Mouse (Mus musculus): ENCODE results near the gene Lhfpl5. TPM values are rescaled to one million over a fixed set of nuclear protein-coding genes. Genes with fewer than 3 reads are reported as not detected.

The Lhfpl5 gene
- polyA plus RNA-seq, 1 experiment, result not detected

GRCm38 (mm10) chr17:28622300-28622759 is 46.9 kb downstream of the Lhfpl5 start, which contains the start of gene Srpk1:
Srpk1 (minus strand) TSS chr17:28622709.
- Histone ChIP-seq H3K27ac (ENCODE audit: control insufficient read depth, insufficient read depth, low read depth, low read length, poor library complexity) (peak within 1 kb of the TSS; percentile 60), H3K4me3 (replicated peaks; ENCODE audit: control insufficient read depth, low read depth, low read length) (peak within 1 kb of the TSS; percentile 91), H3K4me1 (ENCODE audit: control insufficient read depth, insufficient read depth, low read length) (peaks cover 2% of the 10 kb centered on the region; the same call in 1 of the 2 replicates)
- TF ChIP-seq POLR2A (IDR thresholded peaks at IDR 0.05; ENCODE audit: borderline replicate concordance, control insufficient read depth, low read depth, low read length) (peak; percentile 63; the same call in 1 of the 2 replicates), CTCF (IDR thresholded peaks at IDR 0.05; ENCODE audit: control insufficient read depth, insufficient read depth, low read length) (no peak)
- under 1% methylated on average over 49 of the region's 53 CpGs for WGBS

DNA sequence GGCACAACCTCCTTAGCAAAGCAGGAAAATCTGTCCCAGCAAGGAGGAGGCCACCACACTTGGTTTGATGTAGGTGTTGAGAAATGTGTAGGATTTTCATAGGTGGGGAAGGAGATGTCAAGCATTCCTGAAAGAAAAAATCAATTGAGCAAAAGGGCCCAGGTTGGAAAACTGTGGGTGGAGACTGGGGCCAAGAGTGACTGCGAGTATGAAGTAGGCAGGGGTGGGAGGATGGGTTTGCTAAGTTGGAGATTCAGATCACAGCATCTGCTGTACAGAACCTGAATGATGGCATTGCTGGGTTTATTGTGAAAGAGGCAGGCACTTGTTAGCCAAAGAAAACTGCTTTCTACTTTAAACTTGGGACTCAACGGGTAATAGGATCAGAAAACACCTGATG is 49.4 kb downstream of the Lhfpl5 start:
- TF ChIP-seq POLR2A (IDR thresholded peaks at IDR 0.05; ENCODE audit: borderline replicate concordance, control insufficient read depth, low read depth, low read length) (no peak), CTCF (IDR thresholded peaks at IDR 0.05; ENCODE audit: control insufficient read depth, insufficient read depth, low read length) (no peak)
- H3K4me1 ChIP-seq (ENCODE audit: control insufficient read depth, insufficient read depth, low read length), result no peaks in the 10 kb centered on the region; the same call in 1 of the 2 replicates
- WGBS, result 30% methylated on average over 2 of the region's 2 CpGs
- H3K27ac ChIP-seq (ENCODE audit: control insufficient read depth, insufficient read depth, low read depth, low read length, poor library complexity), result no peak overlapping the region
- no peak overlapping the region for H3K4me3 ChIP-seq (replicated peaks; ENCODE audit: control insufficient read depth, low read depth, low read length)

GRCm38 (mm10) chr17:28625327-28625726 is 49.9 kb downstream of the Lhfpl5 start:
- no peak overlapping the region for H3K27ac ChIP-seq (ENCODE audit: control insufficient read depth, insufficient read depth, low read depth, low read length, poor library complexity)
- WGBS, result 10% methylated on average over 15 of the region's 15 CpGs
- no peak for TF ChIP-seq POLR2A (IDR thresholded peaks at IDR 0.05; ENCODE audit: borderline replicate concordance, control insufficient read depth, low read depth, low read length)
- TF ChIP-seq CTCF (IDR thresholded peaks at IDR 0.05; ENCODE audit: control insufficient read depth, insufficient read depth, low read length), result no peak
- no peaks in the 10 kb centered on the region; the same call in 1 of the 2 replicates for H3K4me1 ChIP-seq (ENCODE audit: control insufficient read depth, insufficient read depth, low read length)
- no peak overlapping the region for H3K4me3 ChIP-seq (replicated peaks; ENCODE audit: control insufficient read depth, low read depth, low read length)

DNA sequence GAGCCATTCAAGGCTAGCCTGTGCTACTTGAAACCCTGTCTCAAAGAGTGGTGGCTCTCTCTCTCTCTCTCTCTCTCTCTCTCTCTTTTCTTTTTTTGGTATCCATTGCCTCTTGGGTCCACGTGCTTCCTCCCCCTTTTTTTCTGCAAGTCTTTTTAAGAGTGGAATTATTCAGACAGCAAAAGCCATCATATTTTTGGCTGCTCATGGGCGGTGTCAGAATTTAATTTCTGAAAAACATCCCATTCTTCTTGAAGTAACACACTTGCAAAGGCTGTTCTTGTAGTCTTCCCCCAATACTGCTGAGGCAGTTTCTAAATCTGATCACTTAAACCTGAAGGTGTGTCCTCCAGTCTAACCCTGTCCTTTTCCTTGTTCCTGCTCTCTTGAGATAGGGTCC is 51.5 kb downstream of the Lhfpl5 start:
- no peak overlapping the region for H3K4me3 ChIP-seq (replicated peaks; ENCODE audit: control insufficient read depth, low read depth, low read length)
- 83% methylated on average over 2 of the region's 2 CpGs for WGBS

DNA sequence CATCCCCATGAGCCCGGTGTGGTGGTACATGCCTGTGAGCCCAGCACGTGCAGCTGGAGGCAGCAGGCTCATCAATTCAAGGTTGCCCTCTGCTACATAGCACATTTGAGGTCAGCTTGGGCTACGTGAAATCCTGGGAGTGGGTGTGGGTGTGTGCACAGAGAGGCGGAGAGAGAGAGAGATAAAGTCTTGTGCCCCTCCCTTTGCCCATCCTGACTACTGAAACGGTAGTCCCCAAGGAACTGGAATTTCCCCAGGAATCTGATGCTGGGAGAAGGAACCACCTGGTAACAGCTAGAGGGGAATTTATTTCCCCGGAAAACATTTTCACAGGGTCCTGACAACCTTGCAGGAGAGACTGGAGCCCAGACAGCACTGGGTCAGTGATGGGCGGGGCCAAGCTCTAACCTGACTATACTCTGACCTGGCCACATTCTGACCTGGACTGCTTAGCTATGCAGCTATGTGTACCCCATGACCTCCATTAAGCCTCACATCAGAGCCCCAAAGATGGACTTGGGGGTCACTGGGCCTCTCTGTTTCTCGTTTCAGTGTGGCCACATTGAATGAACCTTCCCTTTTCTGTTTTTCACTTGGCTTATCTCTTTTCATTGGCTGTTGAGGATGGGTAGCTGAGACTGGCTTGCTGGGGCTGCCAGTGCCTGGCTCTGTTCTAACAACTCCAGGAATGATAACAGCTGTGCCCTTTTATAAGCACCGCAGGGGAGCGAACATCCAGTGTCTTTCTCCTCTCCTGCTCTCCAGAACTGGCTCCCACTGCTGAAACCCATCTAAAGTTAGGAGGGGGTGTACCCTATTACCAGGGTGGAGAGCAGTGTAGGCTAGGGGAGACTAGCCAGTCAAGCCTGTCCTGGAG is 53.0 kb downstream of the Lhfpl5 start:
- Histone ChIP-seq H3K4me1 (ENCODE audit: control insufficient read depth, insufficient read depth, low read length) (no peaks in the 10 kb centered on the region), H3K27ac (ENCODE audit: control insufficient read depth, insufficient read depth, low read depth, low read length, poor library complexity) (no peak overlapping the region), H3K4me3 (replicated peaks; ENCODE audit: control insufficient read depth, low read depth, low read length) (no peak overlapping the region)
- WGBS, result 69% methylated on average over 10 of the region's 10 CpGs
- TF ChIP-seq POLR2A (IDR thresholded peaks at IDR 0.05; ENCODE audit: borderline replicate concordance, control insufficient read depth, low read depth, low read length), result no peak
- no peak for TF ChIP-seq CTCF (IDR thresholded peaks at IDR 0.05; ENCODE audit: control insufficient read depth, insufficient read depth, low read length)

More for the DNA sequence above, 51.5 kb downstream of the Lhfpl5 start:
- no peaks in the 10 kb centered on the region for H3K4me1 ChIP-seq (ENCODE audit: control insufficient read depth, insufficient read depth, low read length)
- no peak for TF ChIP-seq POLR2A (IDR thresholded peaks at IDR 0.05; ENCODE audit: borderline replicate concordance, control insufficient read depth, low read depth, low read length)
- TF ChIP-seq CTCF (IDR thresholded peaks at IDR 0.05; ENCODE audit: control insufficient read depth, insufficient read depth, low read length), result no peak
- no peak overlapping the region for H3K27ac ChIP-seq (ENCODE audit: control insufficient read depth, insufficient read depth, low read depth, low read length, poor library complexity)

DNA sequence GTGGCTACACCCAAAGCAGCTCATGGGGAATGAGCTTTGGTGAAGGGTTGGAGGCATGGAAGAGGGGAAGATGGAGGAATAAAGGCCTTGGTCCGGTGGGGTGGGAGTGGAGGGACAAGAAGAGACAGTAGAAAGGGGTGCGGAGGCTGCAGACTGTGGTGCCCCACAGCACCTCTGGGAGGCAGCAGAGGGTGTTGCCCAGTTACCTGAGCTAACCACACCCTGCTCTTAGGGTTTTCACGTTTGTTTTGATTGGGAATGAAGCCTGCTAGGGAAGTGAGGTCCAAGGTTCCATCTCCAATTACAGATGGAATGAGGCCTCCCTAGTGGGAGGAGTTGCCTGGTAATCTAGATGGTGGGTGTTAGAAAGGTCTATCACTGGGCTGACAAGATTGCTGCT is 53.7 kb downstream of the Lhfpl5 start:
- H3K4me1 ChIP-seq (ENCODE audit: control insufficient read depth, insufficient read depth, low read length), result no peaks in the 10 kb centered on the region
- no peak overlapping the region for H3K27ac ChIP-seq (ENCODE audit: control insufficient read depth, insufficient read depth, low read depth, low read length, poor library complexity)
- 61% methylated on average over 3 of the region's 3 CpGs for WGBS
- TF ChIP-seq CTCF (IDR thresholded peaks at IDR 0.05; ENCODE audit: control insufficient read depth, insufficient read depth, low read length), result no peak
- no peak for TF ChIP-seq POLR2A (IDR thresholded peaks at IDR 0.05; ENCODE audit: borderline replicate concordance, control insufficient read depth, low read depth, low read length)
- no peak overlapping the region for H3K4me3 ChIP-seq (replicated peaks; ENCODE audit: control insufficient read depth, low read depth, low read length)

Other genes starting within 250 kb of the Lhfpl5 start
- gene Rpl10a, start 247.2 kb upstream of the Lhfpl5 start, polyA plus RNA-seq (2011; ENCODE audit: insufficient read depth, insufficient read length, low replicate concordance, missing spikeins), result 776 and 1,141 TPM in 2 replicates
- 1.1 and 2.8 TPM in 2 replicates for gene Tead3, start 224.8 kb upstream of the Lhfpl5 start, polyA plus RNA-seq (2011; ENCODE audit: insufficient read depth, insufficient read length, low replicate concordance, missing spikeins)
- 1.9 and 7.8 TPM in 2 replicates for gene Tulp1, start 210.4 kb upstream of the Lhfpl5 start, polyA plus RNA-seq (2011; ENCODE audit: insufficient read depth, insufficient read length, low replicate concordance, missing spikeins)
- gene Fkbp5, start 58.1 kb upstream of the Lhfpl5 start, polyA plus RNA-seq (2011; ENCODE audit: insufficient read depth, insufficient read length, low replicate concordance, missing spikeins), result 29.4 and 48.6 TPM in 2 replicates
- gene Armc12, start 44.8 kb upstream of the Lhfpl5 start, polyA plus RNA-seq (2011; ENCODE audit: insufficient read depth, insufficient read length, low replicate concordance, missing spikeins), result not detected in 2 replicates
- gene Clpsl2, start 26.2 kb upstream of the Lhfpl5 start, polyA plus RNA-seq (2011; ENCODE audit: insufficient read depth, insufficient read length, low replicate concordance, missing spikeins), result not detected in 2 replicates
- gene Clps, start 14.9 kb upstream of the Lhfpl5 start, polyA plus RNA-seq (2011; ENCODE audit: insufficient read depth, insufficient read length, low replicate concordance, missing spikeins), result not detected in 2 replicates
- 67.3 and 78.8 TPM in 2 replicates for gene Srpk1, start 47.1 kb downstream of the Lhfpl5 start, polyA plus RNA-seq (2011; ENCODE audit: insufficient read depth, insufficient read length, low replicate concordance, missing spikeins)
- 5.3 and 5.9 TPM in 2 replicates for gene Slc26a8, start 114.6 kb downstream of the Lhfpl5 start, polyA plus RNA-seq (2011; ENCODE audit: insufficient read depth, insufficient read length, low replicate concordance, missing spikeins)
- 35.7 and 100 TPM in 2 replicates for gene Mapk14, start 115.7 kb downstream of the Lhfpl5 start, polyA plus RNA-seq (2011; ENCODE audit: insufficient read depth, insufficient read length, low replicate concordance, missing spikeins)
- gene AC170998.1, start 150.4 kb downstream of the Lhfpl5 start, polyA plus RNA-seq (2011; ENCODE audit: insufficient read depth, insufficient read length, low replicate concordance, missing spikeins), result 2.7 and 6.1 TPM in 2 replicates
- 37.7 and 70.0 TPM in 2 replicates for gene Mapk13, start 193.7 kb downstream of the Lhfpl5 start, polyA plus RNA-seq (2011; ENCODE audit: insufficient read depth, insufficient read length, low replicate concordance, missing spikeins)
- 117 and 133 TPM in 2 replicates for gene Brpf3, start 225.4 kb downstream of the Lhfpl5 start, polyA plus RNA-seq (2011; ENCODE audit: insufficient read depth, insufficient read length, low replicate concordance, missing spikeins)